Mouse (Mus musculus) cerebellum, adult 18-20 months (tissue): Measurements from ENCODE around the gene Patj.

Experiments used
- DNase-seq, 2 experiments: peaks; one replicate each; pipeline ENCODE4 v3.0.0; 2021

Patj gene

DNA sequence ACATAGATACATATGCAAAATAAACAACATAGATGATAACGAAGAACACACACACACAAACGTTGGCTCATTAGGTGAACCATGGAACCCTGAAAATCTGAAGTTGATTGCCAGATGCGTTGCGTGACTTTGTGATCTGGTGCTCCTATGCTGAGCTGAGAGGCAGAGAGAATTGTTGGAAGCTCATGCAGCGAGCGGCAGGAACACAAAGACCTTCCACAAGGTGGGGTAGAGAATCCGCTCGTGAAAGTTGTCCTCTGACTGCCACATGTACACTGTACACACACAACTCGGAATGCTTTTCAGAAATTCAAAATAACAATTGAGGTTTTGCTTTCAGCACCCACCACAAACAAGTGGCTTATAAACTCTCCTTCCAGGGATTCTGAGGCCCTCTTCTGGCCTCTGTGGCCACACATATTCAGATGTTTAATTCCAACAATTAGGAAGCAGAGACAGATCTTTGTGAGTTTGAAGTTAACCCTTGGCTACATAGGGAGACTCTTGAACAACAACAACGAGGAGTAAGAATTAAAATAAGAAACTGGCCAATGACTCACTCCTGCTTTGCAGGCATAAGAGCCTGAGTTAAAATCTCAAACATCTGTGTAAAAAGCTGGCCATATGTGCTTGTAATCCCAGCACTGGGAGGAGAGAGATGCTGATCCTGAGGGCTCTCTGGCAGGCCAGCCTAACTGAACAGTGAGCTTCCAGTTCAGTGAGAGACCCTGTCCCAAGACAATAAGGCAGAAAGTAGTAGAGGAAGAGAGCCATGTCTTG, 116.6 kb downstream of the Patj start:
- DNase-seq, result no peak

DNA sequence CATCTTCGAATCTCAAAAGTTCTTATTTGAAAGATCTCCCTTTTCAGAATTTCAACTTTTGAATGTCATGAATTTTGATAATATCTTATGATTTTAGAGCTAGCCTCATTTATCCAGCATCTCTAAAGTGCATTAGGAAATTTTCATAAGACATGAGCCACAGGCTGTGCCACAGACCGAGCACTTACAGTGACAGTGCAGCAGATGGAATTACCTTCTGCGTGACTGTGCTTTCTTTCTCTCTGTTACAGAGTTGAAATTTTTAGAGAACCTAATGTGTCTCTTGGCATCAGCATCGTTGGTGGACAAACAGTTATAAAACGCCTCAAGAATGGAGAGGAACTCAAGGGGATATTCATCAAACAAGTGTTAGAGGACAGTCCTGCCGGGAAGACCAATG, 124.9 kb downstream of the Patj start:
- DNase-seq, result no peak

DNA sequence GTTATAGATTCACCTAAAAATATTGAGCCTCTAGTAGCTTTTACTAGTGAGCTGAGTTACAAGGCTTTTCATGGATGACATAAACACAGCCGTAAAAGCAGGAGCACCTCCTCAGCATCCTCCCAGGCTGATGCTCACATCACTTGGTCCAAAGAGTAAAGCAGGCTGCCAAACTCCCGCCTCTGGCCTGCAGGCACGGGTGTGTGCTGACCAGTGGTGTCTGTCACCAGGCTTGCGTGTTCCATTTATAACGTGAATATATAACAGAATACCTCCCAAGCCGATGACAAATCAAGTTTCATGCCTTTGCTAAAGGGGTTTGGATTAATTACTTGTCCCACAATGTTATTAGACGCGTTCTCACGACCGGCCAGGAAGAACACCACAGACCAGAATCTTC, 128.9 kb downstream of the Patj start:
- no peak for DNase-seq

DNA sequence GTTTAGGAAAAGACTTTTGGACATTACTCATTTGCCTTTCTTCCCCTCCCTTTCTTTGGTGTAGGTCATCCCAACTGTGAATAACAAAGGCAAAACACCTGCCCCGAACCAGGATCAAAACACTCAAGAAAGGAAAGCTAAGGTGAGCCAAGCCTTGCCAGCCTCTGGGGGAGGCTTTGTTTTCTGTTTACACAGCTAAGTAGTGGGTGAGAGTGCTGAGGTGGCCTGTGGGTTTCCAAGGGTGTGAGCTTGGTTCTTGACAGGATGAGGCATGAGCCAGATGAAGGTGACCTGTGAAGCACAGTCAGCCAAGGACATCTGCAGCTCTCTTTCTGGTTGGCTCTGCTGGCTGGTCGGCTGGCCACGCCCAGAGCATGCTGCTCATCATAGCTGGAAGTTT, 139.9 kb downstream of the Patj start:
- DNase-seq, result no peak

DNA sequence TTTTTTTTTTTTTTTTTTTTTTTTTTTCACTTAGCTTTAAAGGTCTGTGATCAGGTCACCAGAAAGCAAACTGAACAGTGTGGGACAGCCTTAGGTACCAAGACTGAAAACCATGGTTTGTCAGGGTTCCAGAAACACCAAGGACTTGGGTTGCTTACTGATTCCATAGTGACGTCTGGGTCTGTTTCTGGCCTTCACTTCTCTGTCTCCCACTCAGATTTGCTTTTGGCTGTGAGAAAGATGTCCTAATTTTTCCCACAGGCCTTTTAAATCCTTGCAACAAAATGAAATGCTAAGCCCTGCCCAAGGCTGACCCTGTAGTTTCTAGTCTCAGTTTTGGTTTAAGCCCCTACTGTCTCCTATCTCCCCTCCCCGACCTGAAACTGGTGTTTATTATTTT, 146.0 kb downstream of the Patj start:
- no peak for DNase-seq

DNA sequence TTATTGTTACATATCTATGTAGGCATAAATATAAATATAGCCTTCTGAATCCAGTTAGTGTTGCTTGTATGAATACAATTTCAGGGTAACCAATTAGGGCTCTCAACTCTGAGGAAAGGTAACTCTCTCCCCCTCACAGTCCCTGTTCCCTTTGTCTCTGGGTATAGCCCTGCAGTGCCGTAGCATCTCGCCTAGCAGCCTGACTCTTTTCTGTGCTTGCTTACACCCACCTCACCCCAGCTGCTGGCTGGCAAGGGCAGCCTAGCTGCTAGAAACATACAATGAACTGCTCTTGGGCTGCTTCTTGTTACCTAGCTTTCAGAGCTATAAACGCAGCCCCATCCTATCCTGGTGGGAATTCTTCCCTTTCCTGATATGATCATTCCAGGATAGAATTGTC, 147.4 kb downstream of the Patj start:
- DNase-seq, result no peak

DNA sequence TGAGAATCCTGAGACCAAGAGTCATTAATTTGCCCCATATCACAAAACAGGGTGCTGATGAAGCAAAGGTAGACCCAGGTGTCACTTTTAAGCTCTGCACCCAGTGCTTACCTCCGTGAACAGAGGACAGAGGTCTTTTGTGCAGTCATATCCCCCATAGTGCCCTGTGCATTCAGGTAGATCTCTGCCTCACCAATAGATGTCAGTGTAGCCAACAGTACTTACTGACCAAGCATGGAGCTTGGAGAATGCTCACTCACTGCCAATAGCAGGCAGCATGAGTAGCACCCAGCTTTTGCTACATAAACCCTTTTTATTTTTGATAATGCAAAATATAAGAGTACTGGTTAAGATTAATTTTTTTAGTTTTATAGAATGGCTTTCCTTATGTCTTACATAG, 149.8 kb downstream of the Patj start:
- peak; percentile 59 to 79 for DNase-seq

DNA sequence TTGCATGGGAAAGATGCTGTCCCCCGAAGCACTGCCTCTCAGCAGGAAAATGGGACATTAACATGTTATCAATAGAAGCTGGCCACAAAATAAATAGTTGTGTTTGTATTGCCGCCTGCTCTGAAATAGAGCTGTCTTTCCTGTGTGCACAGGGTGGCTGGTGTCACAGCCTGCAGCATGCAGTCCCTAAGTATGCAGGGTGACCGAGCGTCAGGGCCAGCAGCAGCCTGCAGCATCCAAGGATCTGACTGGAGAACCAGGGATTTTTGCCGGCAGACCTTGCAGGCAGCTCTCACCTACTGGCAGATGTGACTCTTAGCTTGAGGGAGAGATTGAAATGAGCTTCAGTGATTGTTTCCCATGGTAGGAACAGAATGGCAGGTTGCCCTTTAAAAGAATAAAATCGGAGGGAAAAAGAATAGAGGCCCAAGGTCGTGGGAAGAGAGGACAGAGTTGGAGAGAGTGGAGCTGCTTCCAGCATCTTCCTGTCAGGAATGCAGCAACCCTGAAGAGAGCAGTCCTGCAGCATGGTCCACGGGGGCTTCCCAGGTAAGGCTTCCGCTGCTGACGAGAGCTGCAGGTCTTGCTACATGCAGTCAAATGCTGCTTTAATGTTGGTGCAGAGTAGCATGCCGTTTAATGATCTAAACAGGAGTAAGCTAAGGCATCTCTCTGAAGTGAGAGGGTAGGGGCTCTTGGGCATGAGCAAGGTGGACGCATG, 151.0 kb downstream of the Patj start:
- peak; percentile 71 to 75 for DNase-seq

DNA sequence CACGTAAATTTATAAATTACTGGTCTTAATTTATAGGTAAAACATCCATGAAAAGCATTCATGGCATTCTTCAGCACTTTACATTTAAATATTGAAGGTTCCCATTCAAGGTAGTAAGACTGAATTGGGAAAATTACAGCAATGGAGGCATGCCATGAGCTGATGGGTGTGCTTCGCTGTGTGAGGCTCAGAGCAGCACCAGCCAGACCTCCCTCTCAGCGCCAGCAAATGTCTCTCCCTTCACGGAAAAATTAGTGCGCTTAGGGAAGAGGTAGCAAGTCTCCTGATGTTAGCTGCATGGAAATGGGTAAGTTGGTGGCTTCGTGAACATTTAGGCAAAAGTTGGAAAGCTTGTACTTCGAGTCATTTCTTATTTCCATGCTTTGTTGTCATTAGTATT, 153.9 kb downstream of the Patj start:
- peak; percentile 69 to 78 for DNase-seq

DNA sequence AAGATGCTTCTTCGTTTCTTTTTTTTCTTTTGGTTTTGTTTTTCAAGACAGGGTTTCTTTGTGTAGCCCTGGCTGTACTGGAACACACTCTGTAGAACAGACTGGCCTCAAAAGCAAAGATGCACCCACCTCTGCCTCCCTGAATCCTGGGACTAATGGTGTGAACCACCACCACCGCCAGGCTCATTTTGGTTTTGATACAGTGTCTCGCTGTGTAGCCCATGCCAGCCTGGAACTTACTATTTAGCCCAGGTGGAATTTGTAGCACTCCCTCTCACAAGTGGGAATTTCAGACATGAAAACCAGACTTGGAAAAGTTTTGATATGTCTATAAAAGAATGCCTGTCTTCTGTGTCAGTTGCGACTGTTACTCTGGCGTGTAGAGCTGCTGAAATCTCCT, 154.5 kb downstream of the Patj start:
- DNase-seq, result peak in 1 of 2 experiments; percentile 44

DNA sequence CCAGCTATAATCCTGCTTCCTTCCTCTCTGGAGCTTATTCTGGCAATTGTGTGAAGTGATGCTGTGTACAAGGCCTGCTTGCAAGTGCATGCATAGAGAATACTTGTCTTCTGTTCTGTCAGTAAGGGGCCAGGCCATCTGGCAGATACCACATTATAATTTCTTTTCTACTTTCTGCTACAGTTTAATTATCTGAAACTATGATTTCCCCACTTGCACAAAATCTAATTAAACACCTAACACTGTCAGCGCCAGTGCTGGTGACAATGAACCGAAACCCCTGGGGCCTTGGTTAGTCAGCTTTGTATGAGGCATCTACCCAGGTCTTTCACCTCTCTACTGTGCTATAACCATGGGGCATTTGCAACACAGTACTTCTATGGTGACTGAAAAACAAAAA, 160.1 kb downstream of the Patj start:
- no peak for DNase-seq

DNA sequence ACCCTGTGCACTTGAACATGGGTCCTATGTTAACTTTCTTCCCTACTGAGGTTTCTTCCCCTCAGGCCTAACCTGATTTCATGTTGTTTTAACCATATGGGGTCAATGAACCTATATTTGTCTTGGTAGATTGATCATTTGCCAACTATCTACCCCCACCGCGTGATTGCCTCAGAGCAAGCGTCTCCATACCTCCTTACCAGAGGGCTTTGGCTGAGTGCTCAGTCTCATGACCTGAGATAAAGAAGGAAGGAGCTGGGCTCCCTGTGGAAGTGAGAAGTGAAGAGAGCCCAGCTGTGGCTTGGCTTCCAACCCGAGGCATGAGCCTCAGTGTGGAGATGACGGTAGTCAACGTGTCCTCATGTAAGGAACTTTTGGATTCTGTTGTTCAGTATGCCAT, 160.9 kb downstream of the Patj start:
- no peak for DNase-seq

DNA sequence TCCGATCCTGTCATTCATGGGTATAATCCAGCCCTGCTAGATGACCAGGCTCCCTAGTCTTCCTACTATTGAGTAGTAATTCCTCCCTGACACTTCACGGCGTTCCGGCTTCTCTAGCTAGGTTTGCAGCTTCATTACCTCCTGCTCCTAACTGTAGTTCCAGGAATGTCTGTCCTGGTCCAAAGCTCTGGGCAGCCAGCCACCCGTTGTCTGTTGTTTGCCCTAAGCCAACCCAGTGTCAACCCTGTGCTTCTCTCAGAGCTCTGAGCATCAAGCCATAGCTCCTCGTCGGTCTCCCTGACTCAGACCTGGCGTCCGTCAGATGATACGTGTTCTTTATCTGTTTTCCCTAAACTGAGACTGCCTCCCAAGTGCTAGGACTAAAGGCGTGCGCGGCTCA, 161.6 kb downstream of the Patj start:
- DNase-seq, result peak; percentile 82 to 90

DNA sequence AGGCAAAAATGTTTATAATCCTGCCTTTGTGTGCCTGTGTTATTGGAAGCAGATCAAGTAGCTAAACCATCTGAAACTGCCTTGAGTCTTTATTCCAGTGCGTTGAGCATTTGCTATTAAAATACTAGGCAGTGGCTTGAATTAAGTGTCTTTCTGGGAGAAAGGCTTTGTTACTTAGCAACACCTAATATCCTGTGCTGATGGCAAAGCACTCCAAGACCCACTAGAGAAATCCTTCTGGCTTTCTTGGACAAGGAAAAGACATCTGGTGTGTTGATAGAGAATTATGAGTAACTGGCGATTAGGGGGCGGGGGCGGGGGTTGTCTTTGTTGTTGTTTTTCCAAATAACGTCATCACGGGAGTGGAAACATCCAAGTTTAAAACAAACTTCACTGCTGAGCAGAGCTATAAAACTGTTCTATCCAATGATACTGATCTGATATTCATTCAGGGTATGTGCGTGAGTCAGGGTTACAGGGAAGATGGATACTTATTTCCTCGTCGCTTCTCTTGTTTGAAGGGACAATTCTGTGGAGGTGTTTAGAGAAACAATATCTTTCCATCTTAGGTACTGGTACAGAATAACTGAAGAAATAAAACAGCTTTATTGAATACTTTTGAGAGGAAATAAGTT, 164.7 kb downstream of the Patj start:
- no peak for DNase-seq

DNA sequence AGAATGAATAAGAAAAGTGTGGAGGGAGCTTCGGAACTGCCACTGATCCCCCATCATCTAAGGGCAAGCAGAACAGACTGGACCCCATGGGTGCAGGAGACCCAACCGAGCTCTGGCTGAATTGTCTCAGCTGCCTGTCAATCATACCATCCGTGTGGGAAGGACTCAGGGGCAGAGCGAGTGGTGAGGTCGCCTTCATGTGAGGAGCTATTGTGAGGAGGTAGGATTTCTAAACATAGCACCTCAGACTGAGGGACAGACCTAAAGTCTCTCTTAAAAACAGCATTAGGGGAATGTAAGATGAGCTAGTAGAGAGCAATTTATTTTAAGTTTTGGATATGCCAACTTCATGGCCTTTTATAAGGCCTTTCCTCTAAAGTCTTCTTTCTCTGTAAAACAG, 167.5 kb downstream of the Patj start:
- no peak for DNase-seq

DNA sequence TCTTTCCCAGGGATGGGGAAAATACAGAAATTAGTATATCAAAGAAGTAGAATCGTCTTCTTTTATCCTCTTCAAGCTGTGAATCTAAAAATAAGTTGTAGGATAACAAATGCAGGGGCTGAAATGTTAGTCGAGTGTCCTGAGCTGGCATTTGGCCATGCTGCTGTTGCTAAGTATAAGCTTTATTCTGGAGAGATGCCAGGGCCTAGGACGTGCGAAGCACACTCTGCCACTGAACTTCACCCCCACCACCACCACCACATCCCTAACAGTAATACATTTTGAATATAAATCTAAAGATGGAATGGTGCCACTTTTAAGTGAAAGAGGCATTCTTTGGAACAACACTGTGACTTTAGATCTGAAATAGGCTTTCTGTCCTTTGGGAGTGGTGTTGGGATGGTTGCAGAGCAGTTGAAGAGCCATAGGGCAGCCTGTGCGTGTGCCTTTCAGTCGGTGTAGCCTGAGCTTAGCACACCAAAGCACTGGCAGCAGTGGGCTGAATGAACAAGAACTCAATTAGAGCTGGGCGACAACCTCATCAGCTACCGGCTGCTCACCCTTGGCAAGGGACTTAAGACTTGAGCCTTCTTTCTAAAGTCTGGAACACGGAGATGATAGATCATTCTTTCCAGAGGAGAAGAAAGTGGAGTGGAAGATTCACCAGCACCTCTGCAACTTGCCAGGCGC, 168.1 kb downstream of the Patj start:
- no peak for DNase-seq

DNA sequence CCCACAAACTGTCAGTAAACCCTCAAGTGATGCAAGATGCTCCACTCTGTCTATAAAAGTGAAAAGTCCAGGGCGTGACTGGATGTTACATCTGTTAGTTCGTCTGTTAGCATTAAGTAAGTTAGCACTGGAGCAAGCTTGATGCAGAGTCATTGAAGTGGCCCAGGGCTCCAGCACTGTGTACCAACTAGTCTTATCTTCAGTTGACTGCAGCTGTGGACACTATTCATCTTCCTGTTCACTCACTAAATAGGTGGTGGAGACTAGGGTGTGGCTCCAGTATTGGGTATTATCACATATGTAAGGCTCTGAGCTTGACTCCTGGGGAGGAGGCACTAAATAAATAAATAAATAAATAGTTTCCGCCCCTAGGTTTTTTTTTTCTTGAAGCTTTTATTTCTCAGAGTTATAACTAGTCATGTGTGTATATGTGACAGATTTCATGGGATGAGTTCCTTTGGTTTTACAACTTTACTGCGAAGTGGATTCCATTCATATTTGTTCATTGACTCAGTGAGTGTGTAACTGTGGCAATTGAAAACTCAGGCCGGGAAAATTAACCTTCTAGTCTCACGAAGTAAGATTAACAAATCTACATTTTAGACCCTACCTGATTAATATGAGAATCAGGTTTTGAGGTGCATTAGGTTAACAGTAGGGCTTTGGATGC, 168.7 kb downstream of the Patj start:
- DNase-seq, result no peak

DNA sequence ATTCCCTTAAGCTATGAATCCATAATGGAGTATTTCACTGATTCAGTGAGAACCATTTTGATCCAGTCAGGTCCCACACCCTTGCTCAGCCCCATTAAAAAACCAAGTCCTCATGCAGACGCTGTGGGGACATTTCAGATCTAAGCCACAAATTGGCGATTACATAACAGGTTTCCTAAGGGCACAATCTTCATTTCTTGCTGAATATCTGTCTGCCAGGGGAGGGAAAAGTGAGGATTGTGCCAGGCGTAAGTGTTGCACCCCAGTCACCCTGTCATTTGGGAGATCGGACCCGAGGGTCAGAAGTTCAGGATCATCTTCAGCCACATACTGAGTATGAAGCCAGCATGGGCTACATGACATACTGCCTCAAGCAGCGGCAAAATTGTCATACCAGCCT, 171.2 kb downstream of the Patj start:
- no peak for DNase-seq

DNA sequence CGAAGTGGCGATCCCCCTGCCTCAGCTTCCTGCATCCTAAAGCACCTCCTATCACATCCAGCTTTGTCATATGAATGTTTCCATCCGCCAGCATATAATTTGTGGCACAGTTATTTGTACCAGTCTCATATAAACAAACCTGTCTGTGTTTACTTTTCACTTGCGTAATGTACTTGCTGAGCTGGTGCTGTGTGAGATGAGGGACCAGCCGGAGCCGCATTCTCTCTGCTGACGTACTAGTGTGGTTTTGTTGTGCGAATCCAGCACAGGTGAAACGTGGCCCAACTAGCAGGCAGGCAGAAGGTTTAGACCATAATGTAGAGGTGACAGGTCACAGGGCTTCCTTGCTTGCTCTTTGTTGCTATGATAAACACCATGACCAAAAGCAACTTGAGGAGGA, 171.9 kb downstream of the Patj start:
- DNase-seq, result no peak

DNA sequence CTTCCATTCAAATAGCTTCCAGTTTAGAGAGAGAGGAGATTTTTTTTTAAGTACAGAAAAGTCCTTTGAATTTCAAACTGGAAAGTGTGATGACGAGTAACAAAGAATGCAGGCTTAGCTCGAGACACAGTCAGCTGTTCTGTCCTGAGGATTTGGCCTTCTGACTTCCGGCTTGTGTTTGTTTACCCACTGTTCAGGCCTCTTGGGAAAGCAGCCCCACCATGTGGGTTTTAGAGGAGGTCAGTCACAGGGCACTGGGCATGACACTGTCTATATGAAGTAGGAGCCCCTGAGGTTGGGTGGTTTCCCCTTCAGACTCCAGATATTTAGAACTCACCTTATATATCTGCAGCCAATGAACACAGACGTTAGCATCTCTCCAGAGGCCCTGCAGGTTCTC, 174.3 kb downstream of the Patj start:
- no peak for DNase-seq

DNA sequence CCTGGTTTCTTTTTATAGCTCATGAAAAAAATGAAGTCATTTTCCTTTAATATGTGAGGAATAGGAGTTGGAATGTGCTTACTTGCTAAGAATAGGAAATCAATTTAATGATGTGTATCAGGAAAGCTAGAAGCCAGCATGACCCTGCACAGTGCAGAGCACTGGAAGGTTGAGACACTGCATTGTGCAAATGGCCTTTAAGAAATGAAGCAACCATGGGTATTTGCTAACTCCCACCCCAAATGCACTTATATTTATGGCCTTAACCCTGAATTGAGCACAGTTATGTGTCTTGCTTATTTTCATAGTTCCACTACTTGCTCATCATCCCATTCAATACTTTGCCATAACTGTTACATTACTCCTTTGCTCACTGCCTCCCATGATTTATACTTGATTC, 181.7 kb downstream of the Patj start:
- no peak for DNase-seq

DNA sequence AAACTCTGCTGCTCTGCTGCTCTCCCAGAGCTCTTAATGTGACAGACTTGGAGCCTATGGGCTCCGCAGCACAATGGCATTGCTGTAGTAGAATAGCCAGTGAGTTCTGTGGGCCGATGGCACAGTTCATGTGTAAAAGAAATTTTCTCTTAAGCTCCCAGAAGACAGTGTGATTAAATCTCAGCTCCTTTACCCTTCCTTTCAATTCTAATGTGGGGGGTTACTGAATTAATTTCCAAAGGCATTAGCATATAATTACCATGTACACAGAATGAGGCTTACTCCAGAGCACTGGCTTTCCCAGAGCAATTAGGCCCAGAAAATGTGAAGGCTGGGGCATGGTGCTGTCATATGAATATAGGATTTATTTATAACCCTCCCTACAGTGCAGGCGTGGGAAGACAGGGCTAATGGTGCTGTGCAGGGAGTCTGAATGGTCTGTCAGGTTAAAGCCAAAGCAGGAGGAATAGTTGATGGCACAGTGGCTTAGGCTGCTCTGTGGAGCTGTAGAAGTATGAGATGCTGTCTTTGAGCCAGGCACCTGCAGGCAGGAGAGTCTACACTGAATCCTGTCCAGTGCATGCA, 182.5 kb downstream of the Patj start:
- DNase-seq, result peak in 1 of 2 experiments; percentile 50

DNA sequence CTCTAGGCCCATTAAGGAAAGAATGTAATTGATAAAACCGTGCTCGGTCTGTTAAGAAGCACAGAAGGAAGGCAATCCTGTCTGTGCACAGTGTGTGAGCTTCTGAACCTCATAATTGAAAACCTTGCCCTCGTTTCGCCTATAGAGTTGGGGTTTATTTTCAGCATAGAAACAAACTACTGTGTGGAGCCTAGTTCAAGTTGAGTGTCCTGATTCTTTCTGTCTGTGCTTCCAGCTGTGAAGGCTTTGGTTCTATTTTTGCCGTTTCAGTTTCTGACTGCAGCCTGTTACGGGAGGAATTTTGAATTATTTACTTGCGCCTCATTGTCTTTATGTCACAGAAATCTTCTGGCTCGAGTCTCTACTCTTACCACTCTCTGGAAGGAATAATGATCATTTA, 185.9 kb downstream of the Patj start:
- DNase-seq, result no peak
